Mouse (Mus musculus): Measurements from ENCODE around the gene Trim47. TPM values are rescaled to one million over a fixed set of nuclear protein-coding genes. Genes with fewer than 3 reads are reported as not detected.

The Trim47 gene
- polyA plus RNA-seq (2012; ENCODE audit: low replicate concordance): 9.7 and 13.5 TPM in 2 replicates

GRCm38 (mm10) chr11:116127156-116127980 lies at the start of gene Trim47:
Gene Trim47, minus strand, starts transcription at chr11:116127210.

GRCm38 (mm10) chr11:116167884-116168439 lies 41.0 kb upstream of the Trim47 start, which contains the start of gene Fbf1:
Gene Fbf1, minus strand, starts transcription at chr11:116168166.

GRCm38 (mm10) chr11:116138468-116139138 lies 11.6 kb upstream of the Trim47 start, which contains the start of gene Mrpl38:
Gene Mrpl38, minus strand, starts transcription at chr11:116138868.

GRCm38 (mm10) chr11:116130488-116131205 lies 3.6 kb upstream of the Trim47 start, which contains the start of gene Trim65:
Gene Trim65, minus strand, starts transcription at chr11:116131128.

DNA sequence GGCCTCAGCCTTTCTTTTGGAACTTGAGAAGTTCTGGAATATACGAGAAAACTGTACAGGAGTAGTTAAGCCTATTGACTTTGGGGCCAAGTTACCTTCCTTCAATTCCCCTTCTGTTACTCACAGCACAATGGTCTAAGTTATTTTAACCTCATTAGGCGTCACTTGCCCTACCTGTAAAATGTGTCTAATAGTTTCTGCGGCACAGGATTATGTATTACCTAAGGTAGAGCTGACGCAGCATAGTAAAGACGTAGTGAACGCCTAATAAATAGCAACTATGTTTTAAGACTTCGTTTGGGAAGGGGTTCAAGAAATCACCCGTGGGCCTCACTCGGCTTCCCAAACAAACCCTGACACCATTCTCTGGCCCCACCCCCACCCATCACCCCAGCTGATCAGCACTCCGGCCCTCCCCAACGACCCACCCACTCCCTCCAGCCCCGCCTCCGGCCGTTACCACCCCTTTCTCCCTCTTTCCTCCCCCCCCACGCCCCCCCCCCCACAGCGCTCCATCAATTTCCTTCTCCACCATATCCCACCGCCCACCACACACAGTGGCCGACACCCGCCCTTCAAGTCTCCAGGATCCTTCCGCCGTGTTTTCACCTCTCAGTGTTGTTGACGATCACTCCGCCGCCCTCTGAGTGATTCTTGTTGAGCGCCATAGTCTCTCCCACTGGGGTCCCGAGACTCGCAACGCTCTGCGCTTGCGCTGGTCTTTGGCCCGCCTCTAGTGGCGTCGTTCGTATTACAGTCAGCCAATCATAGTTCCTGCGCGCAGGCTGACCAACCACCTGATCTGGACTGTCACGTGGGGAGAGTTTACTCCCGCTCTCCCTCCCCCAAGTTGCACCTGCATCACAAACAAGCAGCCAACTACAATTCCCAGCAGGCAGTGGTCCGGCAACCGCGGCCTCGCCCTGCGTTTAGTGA lies 40.5 kb downstream of the Trim47 start, which contains the start of gene Wbp2:
Gene Wbp2, minus strand, starts transcription at position 738 of the 936 bp plus-strand sequence.

DNA sequence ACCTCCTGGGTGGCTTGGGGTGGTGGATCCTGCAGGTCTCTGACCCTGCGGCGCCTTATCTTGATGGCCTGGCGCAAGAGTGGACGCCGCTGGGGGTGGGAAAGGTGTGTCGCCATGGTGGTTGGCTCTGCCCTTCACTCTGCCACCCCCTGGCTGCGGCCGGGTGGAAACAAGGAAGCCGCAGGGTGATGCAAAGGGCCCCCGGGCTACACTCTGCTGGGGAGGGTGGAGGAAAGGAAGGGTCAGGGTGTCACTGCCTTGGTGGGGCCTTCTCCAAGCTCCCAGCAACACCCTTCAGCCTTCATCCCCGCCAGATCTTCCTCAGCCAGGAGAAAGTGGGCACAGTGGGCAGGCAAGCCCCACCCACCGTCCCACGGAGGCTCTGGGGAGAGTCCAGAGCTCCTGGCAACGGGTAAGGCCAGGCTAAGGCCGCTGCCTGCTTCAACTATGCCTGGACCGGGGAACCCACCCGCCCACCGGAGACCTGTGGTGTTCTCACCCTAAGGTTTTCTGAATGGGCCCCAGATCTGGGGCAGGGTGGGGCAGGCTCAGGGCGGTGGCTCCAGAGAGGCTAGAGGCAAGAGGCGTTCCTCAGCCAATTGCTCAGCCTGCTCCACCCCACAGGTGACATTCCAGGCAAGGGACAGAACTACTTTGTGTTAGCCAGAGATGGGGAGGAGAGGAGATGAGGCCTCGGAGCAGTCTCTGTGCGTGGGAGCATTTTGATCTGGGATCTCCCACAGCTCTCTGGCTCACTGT lies 49.4 kb downstream of the Trim47 start, which contains the start of gene Unc13d:
Gene Unc13d, minus strand, starts transcription at position 516 of the 759 bp plus-strand sequence.

Other genes with a start within 250 kb of the Trim47 start
- 7.9 and 16.4 TPM in 2 replicates for gene Smim5, start 227.2 kb downstream of the Trim47 start, polyA plus RNA-seq (2012; ENCODE audit: low replicate concordance)
- 0.56 and 1.1 TPM in 2 replicates for gene Smim6, start 215.2 kb downstream of the Trim47 start, polyA plus RNA-seq (2012; ENCODE audit: low replicate concordance)
- gene Sap30bp, start 193.9 kb downstream of the Trim47 start, polyA plus RNA-seq (2012; ENCODE audit: low replicate concordance): 9.0 and 29.2 TPM in 2 replicates
- 6.9 and 21.1 TPM in 2 replicates for gene Recql5, start 193.7 kb downstream of the Trim47 start, polyA plus RNA-seq (2012; ENCODE audit: low replicate concordance)
- 0.16 and 0.41 TPM in 2 replicates for gene Itgb4, start 152.5 kb downstream of the Trim47 start, polyA plus RNA-seq (2012; ENCODE audit: low replicate concordance)
- gene Galk1, start 114.5 kb downstream of the Trim47 start, polyA plus RNA-seq (2012; ENCODE audit: low replicate concordance): 23.8 and 28.8 TPM in 2 replicates
- 400 and 612 TPM in 2 replicates for gene H3f3b, start 99.2 kb downstream of the Trim47 start, polyA plus RNA-seq (2012; ENCODE audit: low replicate concordance)
- gene Unk, start 96.9 kb downstream of the Trim47 start, polyA plus RNA-seq (2012; ENCODE audit: low replicate concordance): 59.7 and 71.3 TPM in 2 replicates
- 404 and 502 TPM in 2 replicates for gene Unc13d, start 49.2 kb downstream of the Trim47 start, polyA plus RNA-seq (2012; ENCODE audit: low replicate concordance)
- gene Wbp2, start 40.2 kb downstream of the Trim47 start, polyA plus RNA-seq (2012; ENCODE audit: low replicate concordance): 429 and 514 TPM in 2 replicates
- gene Trim65, start 3.9 kb upstream of the Trim47 start, polyA plus RNA-seq (2012; ENCODE audit: low replicate concordance): 5.0 and 8.5 TPM in 2 replicates
- 94.4 and 126 TPM in 2 replicates for gene Mrpl38, start 11.7 kb upstream of the Trim47 start, polyA plus RNA-seq (2012; ENCODE audit: low replicate concordance)
- 18.5 and 21.7 TPM in 2 replicates for gene Fbf1, start 41.0 kb upstream of the Trim47 start, polyA plus RNA-seq (2012; ENCODE audit: low replicate concordance)
- 56.6 and 72.8 TPM in 2 replicates for gene Ten1, start 71.6 kb upstream of the Trim47 start, polyA plus RNA-seq (2012; ENCODE audit: low replicate concordance)
- gene Acox1, start 71.8 kb upstream of the Trim47 start, polyA plus RNA-seq (2012; ENCODE audit: low replicate concordance): 1.3 and 1.8 TPM in 2 replicates
- gene Evpl, start 110.9 kb upstream of the Trim47 start, polyA plus RNA-seq (2012; ENCODE audit: low replicate concordance): 0.20 TPM in 2 replicates
- 12.1 and 13.2 TPM in 2 replicates for gene Srp68, start 147.0 kb upstream of the Trim47 start, polyA plus RNA-seq (2012; ENCODE audit: low replicate concordance)
- gene Galr2, start 153.7 kb upstream of the Trim47 start, polyA plus RNA-seq (2012; ENCODE audit: low replicate concordance): 0.21 TPM in 1 of 2 replicates, not detected in the other
- gene Exoc7, start 180.0 kb upstream of the Trim47 start, polyA plus RNA-seq (2012; ENCODE audit: low replicate concordance): 9.0 and 12.8 TPM in 2 replicates
- 0.59 TPM in 1 of 2 replicates, not detected in the other for gene Foxj1, start 208.2 kb upstream of the Trim47 start, polyA plus RNA-seq (2012; ENCODE audit: low replicate concordance)

Measured in leukemia stem cell, adult 10-12 weeks (primary cell).